Mouse (Mus musculus) ES-E14 (cell line): ENCODE measurements around the gene Tgfbr2.

ENCODE experiments used
- ZC3H11A ChIP-seq: IDR thresholded peaks from 2 replicates; pipeline ENCODE4 v1.6.1; 2012; ENCODE audit warnings: low read depth, mild to moderate bottlenecking, inconsistent platforms, low read length, borderline replicate concordance
- ZNF384 ChIP-seq: IDR thresholded peaks from 2 replicates; pipeline ENCODE4 v1.6.1; 2012; ENCODE audit warnings: low read depth, low read length, inconsistent platforms

DNA sequence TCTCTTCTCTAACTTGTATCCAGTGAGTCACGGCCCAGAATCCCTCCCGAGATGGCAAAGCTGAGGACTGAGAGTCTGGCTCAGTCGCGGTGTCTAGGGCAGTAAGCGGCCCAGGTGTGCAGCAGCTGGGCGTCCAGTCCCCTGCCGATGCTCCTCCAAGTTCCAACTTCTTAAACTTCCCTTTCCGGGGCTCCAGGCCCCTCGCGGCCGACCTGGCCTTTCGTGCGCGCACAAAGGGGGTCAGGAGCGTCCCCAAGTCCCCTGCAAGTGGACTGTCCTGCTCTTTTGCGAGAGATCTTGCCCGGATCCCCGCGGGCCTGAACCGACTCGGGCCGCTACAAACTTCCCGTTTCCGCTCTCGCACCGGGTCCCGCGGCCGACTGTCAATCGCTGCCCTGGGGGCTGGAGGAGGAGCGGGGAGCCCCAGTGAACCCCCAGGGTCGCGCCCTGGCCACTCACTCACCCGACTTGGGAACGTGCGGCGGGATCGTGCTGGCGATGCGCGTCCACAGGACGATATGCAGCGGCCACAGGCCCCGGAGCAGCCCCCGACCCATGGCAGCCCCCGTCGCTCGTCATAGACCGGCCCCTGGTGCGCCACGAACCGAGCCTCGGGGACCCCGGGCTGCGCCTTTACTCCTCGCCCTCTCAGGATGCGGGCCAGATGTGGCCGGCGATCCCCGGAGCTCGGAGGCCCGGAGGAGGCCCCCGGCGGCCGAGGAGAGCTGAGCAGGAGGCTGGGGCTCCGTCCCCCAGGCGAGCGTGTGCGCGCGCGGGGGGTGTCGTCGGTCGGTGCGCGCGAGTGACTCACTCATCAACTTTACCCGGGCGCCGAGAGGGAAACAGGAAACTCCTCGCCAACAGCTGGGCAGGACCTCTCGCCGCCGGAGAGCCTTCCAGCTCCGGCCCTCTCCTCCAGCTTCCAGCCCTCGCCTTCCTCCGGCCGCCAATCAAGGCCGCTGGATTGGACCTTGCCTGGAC lies at the start of gene Tgfbr2:
- TF ChIP-seq ZNF384 (no peak), ZC3H11A (no peak)
